Mouse (Mus musculus) induced T-regulatory cell, adult 2 months (primary cell): ENCODE results near the gene Dennd1a.

Source experiments
- DNase-seq: peaks from one replicate; pipeline ENCODE4 v3.0.0-alpha.2; 2012; ENCODE audit warnings: low read depth

Dennd1a gene

DNA sequence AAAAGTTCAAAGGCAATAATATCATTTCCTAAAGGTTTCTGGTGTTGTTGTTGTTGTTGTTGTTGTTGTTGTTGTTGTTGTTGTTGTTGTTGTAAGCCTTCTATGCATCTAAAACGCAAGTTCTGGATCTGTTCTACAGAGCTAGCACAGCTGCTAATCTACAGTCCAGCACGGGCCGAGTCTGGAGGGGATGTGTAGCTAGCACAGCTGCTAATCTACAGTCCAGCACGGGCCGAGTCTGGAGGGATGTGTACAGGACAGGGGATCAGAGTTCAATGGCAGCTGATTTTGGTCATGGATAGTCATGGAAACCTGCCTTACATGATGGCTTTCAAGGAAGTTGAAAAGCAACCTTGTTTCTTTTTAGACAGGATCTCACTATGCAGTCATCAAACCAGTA, 57.3 kb downstream of the Dennd1a start:
- no peak for DNase-seq

DNA sequence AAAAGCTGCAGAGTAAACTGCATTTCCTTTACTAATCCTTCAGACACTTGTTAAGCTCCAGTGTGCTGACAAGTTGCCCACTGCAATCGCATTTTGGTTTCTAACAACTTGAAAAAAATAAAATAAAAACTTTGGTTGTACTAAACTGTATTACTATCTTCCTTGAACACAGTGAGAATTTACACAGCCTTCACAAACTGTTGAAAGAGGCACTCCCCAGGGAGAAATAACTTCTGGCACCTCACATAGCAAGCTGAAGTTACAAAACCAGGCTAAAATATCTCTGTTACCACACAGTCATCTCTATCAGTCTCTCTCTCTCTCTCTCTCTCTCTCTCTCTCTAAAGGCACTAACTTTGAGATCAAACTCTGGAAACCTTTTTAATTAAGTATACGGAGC, 63.4 kb downstream of the Dennd1a start:
- DNase-seq = no peak

DNA sequence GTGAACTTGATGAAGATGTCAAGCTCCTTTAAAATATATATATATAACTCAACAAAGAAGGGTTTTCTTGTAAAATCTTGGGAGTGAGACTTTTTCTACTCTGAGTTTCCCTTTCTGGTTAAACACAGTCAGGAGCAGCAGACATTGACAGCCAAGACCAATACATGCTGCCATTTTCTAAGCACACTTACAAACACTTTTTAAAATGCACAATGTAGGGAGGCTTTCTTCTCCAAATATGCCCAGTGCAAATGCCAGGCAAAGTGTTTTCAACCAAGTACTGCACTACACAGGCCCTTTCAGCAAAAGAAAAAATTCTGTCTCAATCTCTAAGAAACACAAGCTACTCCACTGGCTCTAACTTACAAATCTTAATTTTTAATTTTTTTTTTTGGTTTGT, 65.7 kb downstream of the Dennd1a start:
- no peak for DNase-seq

DNA sequence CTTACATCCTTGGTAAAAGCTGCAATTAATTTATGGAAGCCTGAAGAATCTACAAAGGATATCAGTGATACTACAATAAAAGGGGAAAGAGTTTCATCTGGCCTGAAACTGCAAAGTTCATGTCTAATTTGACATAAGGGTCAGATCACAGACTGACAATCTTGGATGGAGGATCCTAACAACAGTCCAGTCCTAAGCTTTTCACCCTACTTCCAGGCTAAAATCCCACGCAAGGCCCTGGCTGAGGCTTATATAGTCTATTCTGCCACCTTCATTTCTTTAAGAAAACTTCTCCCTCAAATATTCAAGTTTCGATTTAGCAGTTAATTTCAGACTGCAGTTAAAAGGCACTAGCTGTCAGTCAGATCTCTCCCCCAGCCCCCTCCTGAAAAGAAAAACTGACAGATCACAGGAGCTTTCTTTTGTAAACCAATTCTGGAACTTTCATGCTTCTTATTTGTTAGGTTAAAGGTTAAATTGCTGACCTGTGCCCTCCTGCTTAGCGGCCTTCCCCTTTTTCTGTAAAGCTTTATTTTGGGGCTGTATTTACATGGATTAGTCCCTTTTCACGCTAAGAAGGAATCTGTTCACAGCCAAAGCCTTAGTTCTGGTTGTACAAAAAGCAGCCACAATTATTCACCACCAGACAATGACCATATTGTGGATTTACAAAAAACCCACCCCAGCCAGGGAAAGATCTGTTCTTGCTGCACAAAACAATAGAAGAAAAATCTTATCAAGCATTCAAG, 66.3 kb downstream of the Dennd1a start:
- no peak for DNase-seq

DNA sequence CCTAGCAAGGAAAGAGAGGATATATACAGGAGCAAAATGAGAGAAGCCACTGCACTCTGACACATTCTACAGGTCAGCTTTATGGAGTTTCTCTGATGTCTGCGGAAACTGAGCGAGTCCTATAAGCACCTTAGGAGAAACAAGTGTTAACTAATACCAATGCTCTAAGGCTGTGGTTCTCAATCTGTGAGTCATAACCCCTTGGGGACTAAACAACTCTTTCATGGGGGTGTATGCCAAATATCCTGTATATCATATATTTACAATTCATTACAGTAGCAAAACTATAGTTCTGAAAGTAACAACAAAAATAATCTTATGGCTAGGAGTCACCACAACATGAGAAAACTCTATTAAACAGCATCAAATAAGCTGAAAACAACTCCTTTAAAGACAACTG, 67.5 kb downstream of the Dennd1a start:
- no peak for DNase-seq

DNA sequence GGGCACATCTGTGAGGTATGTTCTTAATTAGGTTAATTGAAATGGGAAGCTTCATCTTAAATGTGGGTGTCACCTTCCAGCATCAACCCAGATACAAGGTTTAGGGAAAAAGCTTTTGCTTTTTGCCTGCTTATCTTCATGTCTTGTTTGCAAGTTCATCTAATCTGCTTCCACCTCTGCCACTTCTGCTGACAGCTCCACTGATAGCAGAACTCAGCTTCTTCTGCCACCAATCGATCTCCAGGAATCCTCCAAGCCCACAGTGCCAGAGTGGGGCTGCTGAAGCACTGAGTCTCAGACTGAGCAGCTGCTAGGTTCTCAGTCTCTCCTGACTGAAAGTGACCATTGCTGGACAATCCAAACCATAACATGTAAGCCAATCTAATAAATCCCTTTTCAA, 74.1 kb downstream of the Dennd1a start:
- no peak for DNase-seq

DNA sequence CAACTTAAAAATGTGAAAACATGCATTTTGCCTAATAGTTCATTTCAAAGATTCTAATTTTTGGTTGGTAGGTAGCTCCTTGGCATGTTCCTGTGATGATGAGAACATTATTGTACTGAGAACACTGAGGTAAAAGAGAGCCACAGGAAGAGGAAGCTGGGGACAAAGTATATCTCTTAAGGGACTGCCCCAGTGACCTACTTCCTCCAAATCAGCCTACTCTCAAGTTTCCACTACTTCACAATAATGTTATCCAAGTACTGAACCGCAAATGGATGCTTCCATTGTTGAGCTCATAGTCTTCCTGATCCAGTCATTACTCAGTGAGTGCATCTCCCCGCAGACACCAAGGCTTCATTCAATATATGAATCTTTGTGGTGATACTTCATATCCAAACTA, 75.8 kb downstream of the Dennd1a start:
- peak; percentile 72 for DNase-seq

DNA sequence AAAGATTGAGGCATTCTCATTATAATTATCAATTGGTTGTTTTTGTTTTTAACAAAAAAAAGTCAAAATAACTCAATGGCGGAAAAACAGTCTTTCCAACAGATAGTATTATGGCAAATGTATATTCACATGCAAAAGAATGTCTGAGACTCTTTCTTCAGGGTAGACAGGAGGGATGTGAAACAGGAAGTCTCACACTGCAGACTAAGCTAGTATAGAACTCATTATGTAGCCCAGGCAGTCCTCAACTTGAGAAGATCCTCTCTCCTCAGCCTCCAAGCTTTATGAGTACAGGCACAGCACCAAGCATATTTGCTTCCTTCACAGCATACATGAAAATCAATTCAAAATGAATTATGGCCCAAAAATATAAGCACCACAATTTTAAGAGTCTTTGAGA, 79.4 kb downstream of the Dennd1a start:
- DNase-seq = no peak

DNA sequence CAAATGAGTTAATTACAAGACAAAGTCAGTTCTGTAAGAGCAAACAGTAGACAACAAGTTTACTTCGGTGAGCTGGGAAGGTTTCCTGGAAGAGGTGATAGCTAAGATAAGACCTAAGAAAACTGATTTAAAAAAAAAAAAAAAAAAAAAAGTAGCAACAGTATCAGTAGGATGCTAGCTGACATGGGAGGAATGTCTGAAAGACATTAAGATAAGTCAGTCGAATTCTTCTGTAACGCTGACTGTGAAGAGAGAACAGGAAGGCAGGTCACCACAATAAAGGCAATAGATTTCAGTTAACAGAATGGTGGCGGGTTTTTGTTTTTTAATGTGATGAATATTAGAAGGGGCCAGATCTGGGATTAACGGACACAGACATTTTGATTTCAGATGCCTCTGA, 81.9 kb downstream of the Dennd1a start:
- peak; percentile 50 for DNase-seq

DNA sequence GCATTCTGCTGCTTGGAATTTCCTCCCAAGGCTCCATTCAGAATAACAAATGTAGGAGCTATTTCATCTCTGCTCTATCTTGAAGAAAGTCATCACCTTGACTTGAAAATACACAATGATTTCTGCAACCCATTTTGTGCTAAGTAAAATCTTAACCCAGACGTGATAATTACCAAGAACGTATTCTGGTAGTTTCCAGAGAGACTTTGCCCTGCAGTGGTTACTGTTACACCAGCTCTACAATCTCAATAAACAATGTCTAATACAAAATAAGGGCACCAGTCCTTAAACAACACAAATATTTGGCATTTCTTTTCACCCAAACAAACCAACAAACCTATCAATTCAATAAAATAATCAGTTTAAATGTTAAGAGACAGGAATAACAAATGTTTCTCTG, 82.5 kb downstream of the Dennd1a start:
- no peak for DNase-seq

DNA sequence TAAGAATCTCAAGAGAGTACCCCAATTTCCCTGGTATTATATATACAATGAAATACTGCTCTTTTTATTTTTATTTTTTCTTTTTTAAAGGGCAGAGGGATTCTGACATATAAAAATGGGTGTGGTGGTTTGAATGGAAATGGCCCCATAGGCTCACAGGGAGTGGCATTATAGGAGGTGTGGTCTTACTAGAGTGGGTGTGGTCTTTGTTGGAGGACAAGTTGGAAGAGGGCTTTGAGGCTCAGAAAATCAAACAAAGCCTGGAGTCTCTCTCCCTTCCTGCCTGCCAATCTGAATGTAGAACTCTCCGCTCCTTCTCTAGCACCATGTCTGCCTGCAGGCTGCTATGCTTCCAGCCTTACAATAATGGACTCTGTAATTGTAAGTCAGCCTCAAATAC, 89.1 kb downstream of the Dennd1a start:
- DNase-seq = no peak

DNA sequence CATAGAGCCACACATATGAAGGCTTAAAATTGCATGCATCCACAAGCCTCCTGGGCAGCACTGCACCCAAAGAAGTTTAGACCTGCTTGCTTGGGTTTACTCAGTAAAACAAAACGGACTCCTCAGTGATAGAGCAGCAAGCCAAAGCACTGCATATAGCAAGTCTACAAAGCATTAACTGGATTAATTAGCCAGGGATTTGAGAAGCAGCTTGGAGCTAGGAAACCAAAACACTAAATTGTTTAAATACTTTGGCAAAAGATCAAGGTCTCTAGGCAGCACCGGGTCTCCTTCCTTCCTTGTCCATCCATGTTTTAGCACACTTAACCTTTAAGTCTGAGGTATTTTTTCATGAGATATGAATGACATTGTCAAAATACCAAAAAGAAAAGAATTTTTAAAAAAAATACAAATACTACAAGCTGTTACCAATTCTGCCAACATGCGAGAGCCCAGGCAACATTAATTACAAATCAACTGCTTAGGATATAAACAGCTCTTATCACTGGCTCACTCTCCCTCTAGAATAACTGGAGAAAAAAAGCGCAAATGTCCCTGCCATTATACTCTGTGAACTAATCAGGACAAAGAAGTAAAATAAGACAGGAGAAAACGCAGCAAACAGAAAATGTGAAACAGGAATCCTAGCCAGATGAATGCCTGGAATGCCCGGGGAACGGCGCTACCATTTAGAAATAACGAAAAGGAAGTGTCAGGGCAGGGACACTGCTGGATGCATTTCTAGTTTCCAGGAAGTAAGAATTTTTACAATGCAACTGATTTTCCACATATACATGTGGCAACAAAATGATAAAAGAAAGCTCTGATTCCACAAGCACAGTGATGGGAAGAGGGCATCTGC, 90.8 kb downstream of the Dennd1a start:
- DNase-seq = no peak

DNA sequence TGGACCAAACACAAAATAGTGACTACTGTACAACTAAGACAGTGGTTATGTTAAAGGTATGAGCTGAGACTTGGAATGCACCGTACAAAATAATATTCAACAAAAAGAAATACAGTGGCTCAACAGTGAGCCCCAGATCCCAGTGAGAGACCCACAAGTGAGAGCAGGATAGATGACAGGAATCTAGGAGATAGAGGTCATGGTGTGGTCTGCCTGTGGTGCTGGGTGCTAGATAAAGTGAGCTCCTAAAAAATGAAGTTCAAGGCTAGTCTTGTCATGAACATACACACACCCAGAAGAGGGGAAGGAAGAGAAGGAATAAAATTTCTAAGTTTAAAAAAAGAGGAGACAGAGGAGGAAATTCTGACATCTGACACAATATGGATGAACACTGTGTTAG, 95.2 kb downstream of the Dennd1a start:
- no peak for DNase-seq

DNA sequence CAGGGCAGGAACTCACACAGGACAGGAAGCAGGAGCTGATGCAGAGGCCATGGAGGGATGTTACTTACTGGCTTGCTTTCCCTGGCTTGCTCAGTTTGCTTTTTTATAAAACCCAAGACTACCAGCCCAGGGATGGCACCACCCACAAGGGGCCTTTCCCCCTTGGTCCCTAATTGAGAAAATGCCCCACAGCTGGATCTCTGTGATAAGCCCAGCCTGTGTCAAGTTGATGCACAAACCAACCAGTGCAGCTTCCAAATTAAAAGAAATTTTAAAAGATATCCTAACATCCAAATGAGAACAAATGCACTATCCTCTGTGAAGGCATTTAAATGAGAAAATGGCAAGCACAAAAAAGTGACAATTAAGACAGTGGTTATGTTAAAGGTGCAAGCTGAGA, 95.6 kb downstream of the Dennd1a start:
- DNase-seq = no peak

DNA sequence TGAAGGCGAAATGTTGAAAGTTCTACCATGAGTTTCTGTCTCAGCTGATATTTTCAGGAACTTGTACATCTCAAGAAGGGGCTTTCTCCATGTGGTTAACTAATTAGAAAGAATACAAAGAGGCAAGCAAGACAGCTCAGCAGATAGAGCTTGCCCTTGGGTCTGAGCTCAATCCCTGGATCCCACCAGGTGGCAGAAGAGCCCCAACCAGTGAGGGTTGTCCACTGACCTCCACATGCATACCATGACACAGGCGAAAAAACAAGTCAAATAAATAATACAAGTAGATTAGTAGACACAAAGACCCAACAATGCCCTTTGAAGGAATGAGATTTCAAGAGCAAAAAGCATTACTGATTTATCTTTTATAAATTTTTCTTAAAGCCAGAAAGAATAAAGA, 100.8 kb downstream of the Dennd1a start:
- peak; percentile 18 for DNase-seq

DNA sequence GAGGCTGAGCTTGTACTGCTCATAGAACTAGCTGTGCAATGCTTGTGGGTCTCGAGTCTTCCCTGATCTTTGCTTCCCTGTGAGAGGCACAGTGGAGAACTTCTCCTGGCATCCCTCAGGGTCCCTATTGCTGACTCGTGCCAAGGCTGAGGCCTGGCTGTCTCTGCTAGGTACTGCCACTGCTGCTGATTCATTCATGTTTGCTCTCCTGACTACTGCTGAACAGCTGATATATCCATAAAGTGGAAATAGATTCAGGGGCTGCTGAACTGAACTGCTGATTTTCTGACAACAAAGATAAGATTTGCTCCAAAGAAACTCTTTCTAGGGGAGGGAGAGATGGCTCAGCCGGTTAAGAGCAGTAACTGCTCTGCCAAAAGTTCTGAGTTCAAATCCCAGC, 102.2 kb downstream of the Dennd1a start:
- no peak for DNase-seq

DNA sequence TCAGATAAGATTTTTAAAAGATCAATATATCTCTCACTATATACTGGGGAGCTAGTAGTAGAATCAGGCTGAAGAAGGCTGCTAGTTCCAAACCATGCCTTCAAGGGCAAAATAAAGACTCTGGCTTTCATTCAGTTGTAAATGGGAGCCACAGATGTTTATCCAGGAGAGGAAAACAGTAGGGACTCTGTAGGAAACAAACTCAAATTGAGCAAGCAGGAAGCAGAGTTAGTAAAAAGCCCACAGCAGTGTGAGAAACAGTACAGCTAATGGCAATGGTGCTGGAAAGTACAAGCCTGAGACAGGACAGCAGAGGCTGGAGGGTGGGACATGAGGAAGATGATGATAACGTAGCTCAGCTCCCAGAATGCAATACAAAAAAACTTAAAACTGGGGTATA, 103.3 kb downstream of the Dennd1a start:
- no peak for DNase-seq

DNA sequence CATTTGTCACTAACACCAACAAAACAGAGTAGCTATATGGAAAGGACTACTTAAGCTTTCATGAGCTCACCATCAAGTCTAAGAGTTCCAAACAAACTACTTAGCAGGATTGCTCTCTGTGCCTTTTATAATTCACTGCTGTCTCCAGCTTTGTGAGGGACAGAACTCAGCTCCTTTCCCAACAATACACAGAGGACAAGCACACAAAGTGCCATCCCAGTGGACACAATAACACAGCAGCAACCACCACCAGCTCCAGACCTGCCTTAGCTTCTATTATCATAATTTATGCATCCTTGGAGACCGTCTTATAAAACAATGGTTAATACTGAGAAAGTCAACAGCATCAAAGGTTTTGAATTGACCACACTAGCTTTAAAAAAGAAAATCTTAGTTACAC, 104.9 kb downstream of the Dennd1a start:
- no peak for DNase-seq

DNA sequence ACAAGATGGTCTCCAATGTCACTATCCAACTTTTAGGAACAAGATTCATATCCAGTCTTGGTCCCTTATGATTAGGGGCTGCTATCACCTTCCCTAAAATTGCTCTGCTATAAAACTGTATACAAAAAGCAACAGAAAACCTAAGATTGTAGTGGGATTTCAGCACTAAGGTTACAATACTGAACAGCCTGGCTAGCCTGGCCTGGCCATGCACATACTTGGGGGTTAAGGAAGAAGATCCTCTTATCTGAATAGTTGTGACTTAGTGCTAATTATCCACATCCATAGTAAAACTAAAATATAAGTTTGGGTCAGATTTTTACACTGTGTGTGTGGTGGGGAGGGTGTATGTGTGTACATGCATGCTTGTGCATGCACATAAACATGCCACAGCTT, 109.6 kb downstream of the Dennd1a start:
- no peak for DNase-seq

DNA sequence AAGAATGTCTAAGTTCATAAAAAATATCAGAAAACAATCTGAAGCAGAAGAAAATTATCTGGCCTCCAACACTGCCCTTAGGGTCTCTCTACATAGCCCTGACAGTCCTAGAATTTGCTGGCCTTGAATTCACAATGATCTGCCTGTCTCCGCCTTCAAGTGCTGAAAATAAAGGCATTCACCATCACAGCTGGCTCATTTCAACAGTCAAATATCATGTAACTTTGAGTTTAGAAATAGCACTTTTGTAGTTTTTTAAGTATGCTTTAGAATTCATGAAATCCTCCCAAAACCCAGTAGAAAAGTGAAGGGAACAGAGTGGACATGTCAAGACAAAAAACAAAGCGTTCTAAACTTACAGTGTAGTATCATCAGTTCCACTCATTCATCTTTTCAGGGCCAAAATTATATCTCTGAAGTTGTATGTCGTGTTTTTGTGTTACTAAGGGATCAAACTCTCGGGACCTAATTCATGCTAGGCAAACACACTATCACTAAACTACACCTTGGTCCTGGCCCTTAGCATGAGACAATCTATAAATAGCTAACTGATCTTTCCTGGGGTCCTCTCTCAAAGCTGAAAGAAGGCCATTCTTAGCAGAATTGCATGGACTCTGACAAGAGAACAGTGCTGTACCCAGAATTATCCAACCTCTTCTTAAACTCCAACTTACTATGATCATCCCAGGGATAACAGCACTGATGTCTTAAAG, 110.2 kb downstream of the Dennd1a start:
- no peak for DNase-seq

DNA sequence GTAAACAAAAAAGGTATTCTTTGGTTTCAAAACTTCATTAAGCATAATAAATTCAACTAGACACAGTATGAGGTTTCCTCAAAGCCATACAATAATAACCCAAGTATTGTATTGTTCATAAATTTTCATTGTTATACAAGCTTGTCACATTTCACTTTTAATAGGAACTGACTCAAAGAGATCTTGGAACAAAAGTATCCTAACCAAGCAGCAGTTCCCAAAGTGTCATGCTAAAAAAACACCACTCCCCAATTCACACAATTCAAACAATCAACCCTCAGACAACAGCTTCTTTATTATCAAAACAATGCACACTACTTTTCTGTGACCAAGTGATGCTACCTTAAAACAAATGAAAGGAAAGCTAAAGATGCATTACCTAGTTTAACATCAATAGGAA, 111.9 kb downstream of the Dennd1a start:
- DNase-seq = no peak

DNA sequence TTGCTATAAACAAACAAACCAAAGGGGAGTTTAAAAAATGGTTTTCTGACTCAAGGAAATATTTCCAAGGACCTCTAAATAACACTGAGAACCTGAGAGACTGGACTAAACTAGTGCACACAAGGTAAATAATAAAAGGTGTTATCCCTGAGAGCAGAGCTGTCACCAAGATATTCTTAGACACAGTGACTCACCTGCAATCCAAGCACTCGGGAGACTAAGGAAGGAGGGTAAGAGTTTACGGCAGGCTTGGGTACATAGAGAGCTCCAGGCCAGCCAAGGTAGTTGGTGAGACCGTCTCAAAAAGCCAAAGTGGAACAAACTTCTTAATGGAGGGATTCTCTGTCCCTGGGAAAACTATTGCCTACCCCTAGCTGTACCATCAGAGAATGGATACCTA, 118.6 kb downstream of the Dennd1a start:
- DNase-seq = no peak

DNA sequence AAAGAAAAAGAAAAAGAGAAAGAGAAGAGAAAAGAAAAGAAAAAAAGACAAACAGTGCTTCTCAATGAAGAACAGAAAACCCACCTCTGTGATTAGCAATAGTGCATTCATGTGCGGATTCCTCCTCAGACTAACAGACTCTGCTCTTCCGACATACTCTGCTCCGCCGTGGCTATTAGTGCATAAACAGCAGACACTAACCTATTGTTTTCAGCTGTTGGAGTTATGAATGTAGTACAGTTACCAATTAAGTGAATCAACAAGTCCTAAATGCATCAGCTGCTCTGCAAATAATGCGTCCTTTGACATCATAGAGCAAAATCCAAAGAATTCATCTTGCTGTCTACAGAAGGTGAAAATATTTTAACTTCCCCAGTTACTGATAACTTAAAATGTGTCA, 121.2 kb downstream of the Dennd1a start:
- DNase-seq = no peak
